Mouse (Mus musculus): ENCODE results near the gene Camk1d. TPM values are rescaled to one million over a fixed set of nuclear protein-coding genes. Genes with fewer than 3 reads are reported as not detected.
A peak's percentile ranks its signal among the peaks of the same experiment; 100 is the strongest.

Gene Camk1d
- total RNA-seq (2018; cell fraction: chromatin; rRNA removed) = 100 to 1,000 TPM in 2 of 26 experiments, 10 to 100 TPM in 24; 28.2 to 149 (median 49.3) TPM
- total RNA-seq (2018; cell fraction: cytosol; rRNA removed) = 10 to 100 TPM; 10.9 to 30.9 (median 16.0) TPM
- 10 to 100 TPM; 11.4 to 55.5 (median 30.2) TPM for total RNA-seq (2018; cell fraction: nucleus; rRNA removed)
- 8.8 to 14.3 TPM (median 11.1 TPM) in 3 replicates for polyA plus RNA-seq (2018)

DNA sequence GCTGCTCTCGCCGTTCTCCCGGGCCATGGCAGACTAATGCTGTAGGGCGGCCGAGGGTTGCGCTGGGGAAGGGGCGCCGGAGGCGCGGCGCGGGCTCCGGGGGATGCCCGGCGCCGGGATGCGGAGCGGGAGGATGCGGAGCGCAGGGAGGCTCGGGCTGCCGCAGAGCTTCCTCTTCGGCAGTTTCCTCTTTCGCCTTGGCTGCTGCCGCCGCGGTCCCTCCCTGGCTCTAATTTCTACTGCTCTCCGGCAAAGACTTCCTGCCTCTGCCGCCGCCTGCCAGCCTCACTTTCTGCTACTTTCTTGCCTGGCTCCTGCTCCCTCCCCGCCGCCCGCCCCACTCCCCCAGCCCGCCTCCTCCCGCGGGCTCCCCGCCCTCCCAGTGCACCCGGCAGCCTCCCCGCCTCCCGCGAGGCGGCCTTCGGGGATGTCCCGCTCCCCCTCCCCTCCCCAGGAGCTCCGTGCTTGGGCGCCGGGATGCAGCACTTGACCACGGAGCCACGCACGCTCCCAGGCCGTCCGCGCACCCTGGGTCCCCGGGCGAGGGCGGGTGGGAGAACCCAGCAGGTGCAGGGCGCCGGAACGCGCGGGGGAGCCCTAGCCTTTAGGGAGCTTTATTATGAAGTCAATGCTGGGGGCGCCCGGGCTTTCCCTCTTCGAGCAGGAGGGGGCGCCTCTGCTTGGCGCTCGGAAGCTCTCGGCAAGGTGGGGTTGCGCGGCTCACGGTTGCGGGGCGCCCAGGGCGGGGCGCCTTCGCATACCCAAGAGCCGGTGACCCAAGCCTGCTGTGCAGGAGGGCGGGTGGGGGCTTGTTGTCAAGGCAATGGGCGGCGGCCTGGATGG is at the start of gene Camk1d:
Gene Camk1d (minus strand): TSS at position 305 of the 843 bp plus-strand sequence.
- no peaks in the 10 kb centered on the region for H3K36me3 ChIP-seq (ENCODE audit: inconsistent target)
- peaks cover 36% of the 10 kb centered on the region for H3K79me2 ChIP-seq (ENCODE audit: inconsistent target)
- WGBS (ENCODE audit: missing documents) = under 1% methylated on average over 61 of the region's 80 CpGs
- peak within 1 kb of the TSS; percentile 71 for H3K27ac ChIP-seq
- H3K4me3 ChIP-seq (ENCODE audit: inconsistent target) = peak within 1 kb of the TSS; percentile 53

DNA sequence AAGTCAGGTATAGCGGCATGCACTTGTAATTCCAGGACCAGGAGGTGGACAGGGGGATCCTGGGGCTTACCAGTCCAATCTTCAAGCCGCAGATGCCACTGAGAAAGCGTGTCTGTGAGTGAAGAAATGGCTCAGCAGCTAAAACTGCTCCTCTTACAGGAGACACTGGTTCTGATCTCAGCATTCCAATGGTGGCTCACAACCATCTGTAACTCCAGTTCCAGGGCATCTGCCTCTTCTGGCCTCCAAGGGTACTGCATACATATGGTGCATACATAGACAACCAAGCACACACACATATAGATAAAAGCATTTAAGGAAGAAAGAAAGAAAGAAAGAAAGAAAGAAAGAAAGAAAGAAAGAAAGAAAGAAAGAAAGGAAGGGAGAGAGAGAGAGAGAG is 47.7 kb upstream of the Camk1d start:
- WGBS (ENCODE audit: missing documents) = 97% methylated on average over 3 of the region's 3 CpGs
- Histone ChIP-seq H3K4me3 (ENCODE audit: inconsistent target) (no peak overlapping the region), H3K79me2 (ENCODE audit: inconsistent target) (no peaks in the 10 kb centered on the region), H3K36me3 (ENCODE audit: inconsistent target) (no peaks in the 10 kb centered on the region), H3K27ac (no peak overlapping the region)

DNA sequence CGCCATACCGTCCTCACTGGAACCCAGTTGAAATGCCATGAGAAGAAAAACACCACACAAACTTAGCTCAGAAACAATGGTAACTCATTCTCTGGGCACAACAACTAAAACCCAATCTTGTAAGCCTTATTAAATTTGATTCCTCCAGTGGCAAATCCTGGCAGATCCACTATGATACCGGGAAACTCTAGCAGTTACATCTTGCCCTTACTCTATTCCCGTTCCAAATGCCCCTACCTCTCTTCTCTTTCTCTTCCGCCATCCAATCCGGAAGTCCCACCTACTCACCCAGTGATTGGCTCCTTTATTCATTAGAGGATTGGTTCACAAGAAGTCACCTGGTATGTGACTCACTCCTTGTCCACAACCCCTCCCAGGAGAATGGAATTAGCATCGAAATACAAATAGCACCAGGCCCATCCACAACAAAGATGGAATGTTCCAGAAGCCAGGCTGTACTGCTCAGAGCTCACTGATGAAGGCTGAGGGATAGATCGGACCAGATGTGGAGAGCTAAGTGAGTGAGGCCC is 46.2 kb upstream of the Camk1d start:
- H3K79me2 ChIP-seq (ENCODE audit: inconsistent target) = no peaks in the 10 kb centered on the region
- no peak overlapping the region for H3K27ac ChIP-seq
- WGBS (ENCODE audit: missing documents) = 88% methylated on average over 8 of the region's 8 CpGs
- no peaks in the 10 kb centered on the region for H3K36me3 ChIP-seq (ENCODE audit: inconsistent target)
- no peak overlapping the region for H3K4me3 ChIP-seq (ENCODE audit: inconsistent target)

DNA sequence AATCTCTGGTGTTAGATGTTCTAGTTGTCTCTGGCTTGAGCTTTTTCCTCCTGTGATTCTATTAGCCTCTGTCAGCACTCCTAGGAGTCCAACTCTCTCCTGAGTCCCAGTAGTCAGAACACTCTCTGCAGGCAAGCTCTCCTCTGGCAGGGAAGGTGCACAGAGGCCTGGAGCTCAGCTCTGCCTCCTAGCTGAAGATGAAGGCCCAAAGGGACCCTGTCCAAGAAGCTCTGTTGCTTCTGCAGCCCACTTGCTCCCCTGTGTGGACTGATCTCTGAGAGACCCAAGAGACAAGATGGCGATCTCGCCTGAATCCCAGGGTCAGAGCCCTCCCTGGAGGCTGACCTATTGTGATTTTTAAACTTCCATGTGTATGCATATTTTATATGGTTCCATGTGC is 44.3 kb upstream of the Camk1d start:
- WGBS (ENCODE audit: missing documents) = 95% methylated on average over 2 of the region's 2 CpGs
- H3K36me3 ChIP-seq (ENCODE audit: inconsistent target) = no peaks in the 10 kb centered on the region
- H3K27ac ChIP-seq = no peak overlapping the region
- no peaks in the 10 kb centered on the region for H3K79me2 ChIP-seq (ENCODE audit: inconsistent target)
- H3K4me3 ChIP-seq (ENCODE audit: inconsistent target) = no peak overlapping the region

DNA sequence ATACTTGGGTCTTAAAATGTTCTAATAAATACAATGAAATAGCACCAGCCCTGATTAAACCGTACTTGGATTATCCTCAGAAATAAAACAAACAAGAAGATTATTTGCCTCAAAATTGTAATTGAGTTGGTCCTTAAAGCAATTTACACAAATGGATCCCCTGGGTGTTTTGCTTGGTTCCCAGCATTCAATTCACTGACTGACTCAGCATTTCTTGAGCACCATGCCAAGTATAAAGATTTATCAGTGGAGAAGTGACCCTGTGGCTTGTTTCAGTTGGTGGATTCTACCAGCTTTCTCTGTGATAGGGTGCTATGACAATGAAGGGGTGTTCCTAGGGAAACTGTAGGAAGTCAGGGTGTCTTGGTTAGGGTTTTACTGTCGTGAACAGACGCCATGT is 36.6 kb upstream of the Camk1d start:
- Histone ChIP-seq H3K36me3 (ENCODE audit: inconsistent target) (no peaks in the 10 kb centered on the region), H3K4me3 (ENCODE audit: inconsistent target) (no peak overlapping the region), H3K27ac (no peak overlapping the region), H3K79me2 (ENCODE audit: inconsistent target) (no peaks in the 10 kb centered on the region)
- 92% methylated on average over 3 of the region's 3 CpGs for WGBS (ENCODE audit: missing documents)

DNA sequence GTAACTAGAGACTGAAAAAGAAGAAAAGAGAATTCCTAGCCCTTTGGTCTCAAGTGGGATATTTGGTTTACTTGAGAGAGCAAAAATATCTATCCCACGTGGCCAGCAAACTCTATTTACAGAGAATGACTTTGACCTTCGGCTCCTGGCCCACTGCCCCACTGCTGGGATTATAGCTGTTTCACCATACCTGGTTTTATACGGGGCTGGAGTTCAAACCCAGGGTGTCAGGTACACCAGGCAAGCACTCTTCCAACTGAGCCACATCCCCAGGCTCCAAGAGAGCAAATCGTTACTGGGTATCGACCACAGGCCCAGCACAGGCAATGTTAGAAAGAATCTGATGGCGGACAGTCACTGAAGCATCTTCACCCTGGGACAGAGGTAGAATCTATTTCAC is 34.9 kb upstream of the Camk1d start:
- Histone ChIP-seq H3K36me3 (ENCODE audit: inconsistent target) (no peaks in the 10 kb centered on the region), H3K79me2 (ENCODE audit: inconsistent target) (no peaks in the 10 kb centered on the region)
- WGBS (ENCODE audit: missing documents) = 89% methylated on average over 6 of the region's 6 CpGs

DNA sequence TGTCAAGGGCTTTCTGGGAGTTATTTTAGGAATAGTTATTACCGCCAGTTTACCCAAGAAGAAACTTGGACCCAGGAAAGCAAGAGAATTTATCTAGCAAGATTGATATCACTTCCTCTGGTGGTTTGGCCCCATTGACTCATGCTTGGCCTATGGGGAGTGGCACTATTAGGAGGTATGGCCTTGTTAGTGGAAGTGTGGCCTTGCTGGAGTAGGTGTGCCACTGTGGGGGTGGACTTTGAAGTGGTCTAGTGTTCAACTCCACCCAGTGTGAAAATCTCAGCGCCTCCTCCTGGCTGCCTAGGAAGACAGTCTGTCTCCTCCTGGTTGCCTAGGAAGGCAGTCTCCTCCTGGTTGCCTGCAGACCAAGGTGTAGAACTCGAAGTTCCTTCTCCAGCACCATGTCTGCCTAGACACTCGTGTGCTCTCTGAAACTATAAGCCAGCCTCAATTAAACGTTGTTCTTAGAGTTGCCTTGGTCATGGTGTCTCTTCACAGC is 33.3 kb upstream of the Camk1d start:
- no peaks in the 10 kb centered on the region for H3K79me2 ChIP-seq (ENCODE audit: inconsistent target)
- H3K4me3 ChIP-seq (ENCODE audit: inconsistent target) = no peak overlapping the region
- H3K36me3 ChIP-seq (ENCODE audit: inconsistent target) = no peaks in the 10 kb centered on the region
- no peak overlapping the region for H3K27ac ChIP-seq
- 89% methylated on average over 5 of the region's 5 CpGs for WGBS (ENCODE audit: missing documents)

More for the DNA sequence above, 34.9 kb upstream of the Camk1d start:
- H3K4me3 ChIP-seq (ENCODE audit: inconsistent target) = no peak overlapping the region
- no peak overlapping the region for H3K27ac ChIP-seq

DNA sequence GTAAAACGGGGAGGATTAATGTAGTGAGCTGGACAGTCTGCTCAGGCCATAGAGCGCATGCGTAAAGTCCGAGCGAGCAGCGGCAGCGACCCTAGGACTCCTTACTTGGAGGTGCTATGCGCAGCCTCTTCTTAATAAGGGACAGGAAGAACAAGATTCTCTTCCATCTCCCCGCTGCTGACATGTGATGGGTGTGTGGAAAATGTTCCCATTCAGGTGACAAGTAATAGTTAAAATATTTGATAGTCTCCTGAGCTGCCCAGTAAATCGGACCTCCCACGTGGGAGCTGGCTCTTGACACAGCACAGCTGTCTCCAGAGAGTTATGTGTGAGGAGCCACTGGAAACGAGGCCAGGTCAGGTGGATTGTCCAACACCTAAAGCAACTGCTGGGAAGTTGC is 32.2 kb upstream of the Camk1d start:
- Histone ChIP-seq H3K36me3 (ENCODE audit: inconsistent target) (no peaks in the 10 kb centered on the region), H3K27ac (no peak overlapping the region), H3K79me2 (ENCODE audit: inconsistent target) (no peaks in the 10 kb centered on the region), H3K4me3 (ENCODE audit: inconsistent target) (no peak overlapping the region)
- WGBS (ENCODE audit: missing documents) = 86% methylated on average over 12 of the region's 12 CpGs

DNA sequence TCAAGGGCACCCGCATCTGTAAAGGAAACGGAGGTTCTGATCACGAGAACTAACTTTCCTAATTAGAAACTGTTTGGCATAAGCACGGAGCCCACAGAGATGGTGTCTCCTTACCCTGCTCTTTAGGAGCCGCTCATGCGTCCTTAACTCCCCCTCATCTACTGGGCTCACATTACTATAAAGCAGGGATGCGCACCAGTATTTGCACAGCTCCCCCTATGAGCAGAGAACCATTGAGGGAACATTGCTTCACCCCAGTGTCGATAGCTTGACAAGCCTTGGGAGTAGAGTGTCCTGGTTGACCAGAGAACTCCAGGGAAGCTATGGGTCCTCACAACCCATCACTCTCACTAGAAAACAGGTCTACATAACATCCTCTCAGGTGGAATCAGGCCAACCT is 29.6 kb upstream of the Camk1d start:
- 93% methylated on average over 8 of the region's 8 CpGs for WGBS (ENCODE audit: missing documents)
- no peaks in the 10 kb centered on the region for H3K36me3 ChIP-seq (ENCODE audit: inconsistent target)

DNA sequence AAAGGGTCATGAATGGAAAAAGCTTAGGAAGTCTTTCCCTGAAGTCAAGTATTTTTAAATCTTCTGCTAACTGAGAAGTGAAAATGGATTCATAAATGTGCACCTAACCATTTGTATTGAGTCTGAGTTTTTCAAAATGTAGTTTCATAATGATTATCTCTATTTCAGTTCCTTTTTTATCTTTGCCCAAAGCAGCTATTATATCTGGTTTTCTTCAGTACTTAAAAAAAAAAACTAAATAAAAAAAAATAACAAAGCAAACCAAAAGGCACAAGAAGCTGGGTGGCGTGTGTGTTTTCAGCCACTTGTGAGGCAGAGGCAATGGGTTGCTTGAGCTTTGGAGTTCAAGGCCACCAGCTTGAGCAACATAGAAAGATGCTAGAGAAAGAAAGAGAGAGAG is 26.6 kb upstream of the Camk1d start:
- no peak overlapping the region for H3K27ac ChIP-seq
- no peaks in the 10 kb centered on the region for H3K79me2 ChIP-seq (ENCODE audit: inconsistent target)
- no peaks in the 10 kb centered on the region for H3K36me3 ChIP-seq (ENCODE audit: inconsistent target)
- 45% methylated on average over 1 of the region's 1 CpGs for WGBS (ENCODE audit: missing documents)
- H3K4me3 ChIP-seq (ENCODE audit: inconsistent target) = no peak overlapping the region

More for the DNA sequence above, 29.6 kb upstream of the Camk1d start:
- no peaks in the 10 kb centered on the region for H3K79me2 ChIP-seq (ENCODE audit: inconsistent target)
- H3K27ac ChIP-seq = no peak overlapping the region
- no peak overlapping the region for H3K4me3 ChIP-seq (ENCODE audit: inconsistent target)

DNA sequence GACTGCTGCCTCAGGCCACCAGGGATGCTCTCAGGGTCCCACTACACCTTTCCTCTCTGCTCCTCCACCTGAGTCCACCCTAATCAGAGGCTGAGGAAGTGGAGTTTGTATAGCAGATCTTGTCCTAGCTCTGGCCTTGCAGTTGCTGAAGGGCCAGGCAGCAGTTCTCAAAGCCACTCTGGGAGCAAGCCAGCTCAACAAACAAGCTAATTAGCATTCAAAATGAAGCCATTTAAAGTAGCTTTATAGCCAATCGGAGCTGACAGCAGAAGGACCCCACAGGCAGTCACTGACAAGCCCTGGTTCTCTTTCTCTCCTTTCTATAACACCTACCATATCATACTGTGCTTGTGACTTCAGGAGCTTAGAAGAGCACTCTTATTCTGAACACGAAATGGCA is 21.6 kb upstream of the Camk1d start:
- 73% methylated on average over 2 of the region's 2 CpGs for WGBS (ENCODE audit: missing documents)
- Histone ChIP-seq H3K79me2 (ENCODE audit: inconsistent target) (no peaks in the 10 kb centered on the region), H3K36me3 (ENCODE audit: inconsistent target) (no peaks in the 10 kb centered on the region), H3K4me3 (ENCODE audit: inconsistent target) (no peak overlapping the region), H3K27ac (no peak overlapping the region)

DNA sequence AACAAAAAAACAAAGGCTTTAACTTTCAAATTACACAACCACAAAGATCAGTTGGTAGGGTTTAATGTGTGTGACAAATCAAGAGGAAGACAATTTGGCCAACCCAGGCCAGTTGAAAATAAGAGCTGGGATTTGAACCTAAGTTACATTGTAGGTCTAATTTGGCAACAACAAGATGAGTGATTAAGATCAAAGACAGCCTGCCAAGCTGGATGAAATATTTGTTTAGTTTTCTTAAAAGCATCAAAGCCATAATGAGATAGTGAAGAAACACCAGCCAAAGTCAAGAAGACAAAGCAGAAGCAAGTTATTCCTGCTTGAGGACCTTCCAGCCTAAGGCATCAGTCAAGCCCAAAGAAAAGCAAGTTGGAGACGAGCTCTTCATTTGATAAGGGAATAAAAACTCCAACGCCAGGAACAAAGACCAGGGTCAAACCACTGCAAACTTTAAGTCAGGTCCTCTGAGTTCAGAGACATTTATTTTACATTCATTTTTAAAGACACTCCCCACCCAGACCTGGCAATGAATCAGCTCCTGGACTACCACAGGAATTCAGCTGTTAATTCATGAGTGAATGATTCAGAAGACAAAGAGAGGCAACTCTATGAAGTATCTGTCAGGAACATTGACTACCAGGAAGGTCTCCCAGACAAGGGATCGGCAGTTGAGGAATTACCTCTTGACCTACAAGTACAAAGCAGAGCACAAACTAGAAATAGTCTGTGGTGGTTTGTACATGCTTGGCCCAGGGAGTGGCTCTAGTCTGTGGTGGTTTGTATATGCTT is 19.2 kb upstream of the Camk1d start:
- Histone ChIP-seq H3K79me2 (ENCODE audit: inconsistent target) (no peaks in the 10 kb centered on the region), H3K4me3 (ENCODE audit: inconsistent target) (no peak overlapping the region), H3K27ac (no peak overlapping the region), H3K36me3 (ENCODE audit: inconsistent target) (no peaks in the 10 kb centered on the region)
- WGBS (ENCODE audit: missing documents) = 100% methylated on average over 3 of the region's 3 CpGs

DNA sequence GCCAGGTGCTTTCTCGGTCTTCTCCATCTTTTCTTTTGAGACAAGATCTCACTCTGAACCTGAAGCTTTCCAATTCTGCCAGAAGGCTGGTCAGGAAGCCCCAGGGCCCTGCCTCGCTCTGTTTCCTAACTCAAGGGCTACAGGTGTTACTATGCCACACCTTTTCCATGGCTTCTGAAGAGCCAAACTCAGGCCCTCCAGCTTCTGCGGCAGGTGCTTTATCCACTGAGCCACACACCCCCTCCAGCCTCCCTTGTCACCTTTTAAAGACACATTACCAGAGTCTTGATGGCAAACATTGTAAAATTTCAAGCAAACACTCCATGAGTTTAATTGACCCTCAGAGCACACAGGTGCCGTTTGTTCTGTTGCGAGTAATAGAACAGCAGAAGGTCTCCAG is 17.7 kb upstream of the Camk1d start:
- 91% methylated on average over 5 of the region's 5 CpGs for WGBS (ENCODE audit: missing documents)
- Histone ChIP-seq H3K4me3 (ENCODE audit: inconsistent target) (no peak overlapping the region), H3K36me3 (ENCODE audit: inconsistent target) (no peaks in the 10 kb centered on the region), H3K27ac (no peak overlapping the region), H3K79me2 (ENCODE audit: inconsistent target) (no peaks in the 10 kb centered on the region)

DNA sequence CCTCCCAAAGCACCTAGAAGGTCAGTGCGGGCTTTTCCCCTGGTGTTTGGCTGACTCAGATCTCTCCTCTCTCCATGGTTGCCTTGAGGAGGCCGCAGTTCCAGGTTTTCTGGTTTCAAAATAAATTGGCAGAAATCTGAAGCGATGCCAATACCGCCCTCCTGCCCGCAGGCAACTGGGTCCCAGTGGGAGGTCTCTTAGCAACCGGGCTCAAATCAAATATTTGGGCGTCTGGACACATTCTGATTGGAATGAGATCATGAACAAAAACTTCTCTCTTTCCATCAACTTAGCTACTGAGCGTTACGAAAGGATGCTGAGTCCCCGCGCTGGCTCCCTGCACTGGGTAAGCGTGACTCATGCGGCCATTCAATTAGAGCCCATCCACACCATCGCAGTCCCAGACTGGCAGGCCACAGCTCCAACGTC is 16.1 kb upstream of the Camk1d start:
- 91% methylated on average over 15 of the region's 15 CpGs for WGBS (ENCODE audit: missing documents)

More for the DNA sequence above, 16.1 kb upstream of the Camk1d start:
- Histone ChIP-seq H3K27ac (no peak overlapping the region), H3K4me3 (ENCODE audit: inconsistent target) (no peak overlapping the region), H3K79me2 (ENCODE audit: inconsistent target) (no peaks in the 10 kb centered on the region), H3K36me3 (ENCODE audit: inconsistent target) (no peaks in the 10 kb centered on the region)

Data from macrophage (primary cell).